Mouse (Mus musculus): ENCODE results near the gene Prkag2. TPM values are rescaled to one million over a fixed set of nuclear protein-coding genes. Genes with fewer than 3 reads are reported as not detected.

Prkag2 gene
- polyA plus RNA-seq, 2 experiments, result 3.1 to 4.0 TPM

DNA sequence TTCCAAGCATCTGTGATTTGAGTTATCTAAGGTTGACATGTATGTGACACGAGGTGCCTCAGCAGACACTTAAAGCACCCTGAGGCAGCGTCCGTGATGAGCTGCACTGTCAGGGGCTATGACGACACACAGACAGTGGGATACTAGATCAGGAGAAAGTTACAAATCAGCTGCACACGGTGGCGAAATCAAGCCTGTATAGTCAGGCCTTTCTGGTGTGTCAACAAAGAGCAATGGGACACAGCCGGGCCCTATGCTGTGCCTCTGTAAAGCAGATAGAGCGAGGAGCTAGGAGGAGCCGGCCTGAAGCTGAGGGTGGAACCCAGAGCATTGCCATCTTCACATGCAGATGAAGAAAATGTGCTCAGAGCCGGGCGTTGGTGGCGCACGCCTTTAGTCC lies 12.3 kb downstream of the Prkag2 start:
- Histone ChIP-seq H3K4me1 (replicated peaks; ENCODE audit: control insufficient read depth in 2 of 2, insufficient read depth in 2 of 2, low read length in 1 of 2) (no peaks in the 10 kb centered on the region; a peak in 1 of 4 replicates), H3K4me2 (ENCODE audit: low read depth) (no peak overlapping the region), H3K9ac (replicated peaks) (no peak overlapping the region), H3K27me3 (ENCODE audit: control insufficient read depth, insufficient read depth, low read length) (no peaks in the 10 kb centered on the region), H3K36me3 (replicated peaks; ENCODE audit: control insufficient read depth, insufficient read depth, low read depth) (no peaks in the 10 kb centered on the region), H3K9me3 (ENCODE audit: control insufficient read depth, low read length) (no peaks in the 10 kb centered on the region), H3K4me3 (ENCODE audit: insufficient read depth in 1 of 2, low read depth in 2 of 2, low read length in 2 of 2) (no peak overlapping the region), H3K27ac (no peak overlapping the region)
- peak in 1 of 3 experiments; percentile 20 for DNase-seq (ENCODE audit: low read depth in 3 of 3, low spot score in 3 of 3)
- ATAC-seq (ENCODE audit: insufficient read depth), result no peak
- WGBS (ENCODE audit: insufficient replicate concordance), result 54% methylated on average over 13 of the region's 13 CpGs
- TF ChIP-seq CTCF (IDR thresholded peaks at IDR 0.05; ENCODE audit: low read depth) (no peak), EP300 (IDR thresholded peaks at IDR 0.05; ENCODE audit: low read depth) (no peak)

GRCm38 (mm10) chr5:25087064-25087463 lies 13.4 kb downstream of the Prkag2 start:
- no peaks in the 10 kb centered on the region for H3K36me3 ChIP-seq (replicated peaks; ENCODE audit: control insufficient read depth, insufficient read depth, low read depth)
- no peak for DNase-seq (ENCODE audit: low read depth in 3 of 3, low spot score in 3 of 3)
- no peaks in the 10 kb centered on the region for H3K27me3 ChIP-seq (ENCODE audit: control insufficient read depth, insufficient read depth, low read length)
- H3K27ac ChIP-seq, result no peak overlapping the region
- ATAC-seq (ENCODE audit: insufficient read depth), result no peak
- no peaks in the 10 kb centered on the region; a peak in 1 of 4 replicates for H3K4me1 ChIP-seq (replicated peaks; ENCODE audit: control insufficient read depth in 2 of 2, insufficient read depth in 2 of 2, low read length in 1 of 2)
- H3K4me2 ChIP-seq (ENCODE audit: low read depth), result no peak overlapping the region
- H3K9ac ChIP-seq (replicated peaks), result no peak overlapping the region
- no peak overlapping the region for H3K4me3 ChIP-seq (ENCODE audit: insufficient read depth in 1 of 2, low read depth in 2 of 2, low read length in 2 of 2)
- WGBS (ENCODE audit: insufficient replicate concordance), result 55% methylated on average over 7 of the region's 7 CpGs
- no peak for TF ChIP-seq CTCF (IDR thresholded peaks at IDR 0.05; ENCODE audit: low read depth)
- TF ChIP-seq EP300 (IDR thresholded peaks at IDR 0.05; ENCODE audit: low read depth), result no peak
- no peaks in the 10 kb centered on the region for H3K9me3 ChIP-seq (ENCODE audit: control insufficient read depth, low read length)

DNA sequence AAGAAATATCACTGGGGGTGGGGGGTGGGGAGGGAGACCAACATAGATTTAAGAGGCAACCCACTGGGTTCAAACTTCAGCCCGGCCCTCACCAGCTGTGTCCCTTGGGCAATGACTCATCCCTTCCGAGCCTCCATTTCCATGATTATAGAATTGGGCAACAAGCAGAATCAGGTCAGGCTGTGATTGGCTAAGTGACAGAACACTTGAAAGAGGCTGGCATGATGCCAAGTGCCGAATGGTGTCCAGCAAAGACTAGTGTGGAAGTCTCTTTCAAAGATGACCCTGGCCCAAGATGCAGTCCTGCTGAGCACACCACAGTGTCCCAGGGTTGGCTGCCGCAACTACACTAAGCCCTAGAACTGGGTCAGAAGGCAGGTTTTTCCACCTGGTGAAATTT lies 14.2 kb downstream of the Prkag2 start:
- Histone ChIP-seq H3K27me3 (ENCODE audit: control insufficient read depth, insufficient read depth, low read length) (no peaks in the 10 kb centered on the region), H3K4me1 (replicated peaks; ENCODE audit: control insufficient read depth in 2 of 2, insufficient read depth in 2 of 2, low read length in 1 of 2) (no peaks in the 10 kb centered on the region; a peak in 1 of 4 replicates), H3K4me3 (ENCODE audit: insufficient read depth in 1 of 2, low read depth in 2 of 2, low read length in 2 of 2) (no peak overlapping the region), H3K36me3 (replicated peaks; ENCODE audit: control insufficient read depth, insufficient read depth, low read depth) (no peaks in the 10 kb centered on the region), H3K4me2 (ENCODE audit: low read depth) (no peak overlapping the region), H3K9ac (replicated peaks) (no peak overlapping the region), H3K9me3 (ENCODE audit: control insufficient read depth, low read length) (no peaks in the 10 kb centered on the region), H3K27ac (no peak overlapping the region)
- ATAC-seq (ENCODE audit: insufficient read depth), result no peak
- WGBS (ENCODE audit: insufficient replicate concordance), result 49% methylated on average over 4 of the region's 4 CpGs
- DNase-seq (ENCODE audit: low read depth in 3 of 3, low spot score in 3 of 3), result no peak
- no peak for TF ChIP-seq EP300 (IDR thresholded peaks at IDR 0.05; ENCODE audit: low read depth)
- TF ChIP-seq CTCF (IDR thresholded peaks at IDR 0.05; ENCODE audit: low read depth), result no peak

- H3K9ac ChIP-seq (replicated peaks), result no peak overlapping the region
- 71% methylated on average over 10 of the region's 10 CpGs for WGBS (ENCODE audit: insufficient replicate concordance)
- ATAC-seq (ENCODE audit: insufficient read depth), result no peak
- TF ChIP-seq CTCF (IDR thresholded peaks at IDR 0.05; ENCODE audit: low read depth) (no peak), EP300 (IDR thresholded peaks at IDR 0.05; ENCODE audit: low read depth) (no peak)
- no peaks in the 10 kb centered on the region for H3K9me3 ChIP-seq (ENCODE audit: control insufficient read depth, low read length)
- H3K4me1 ChIP-seq (replicated peaks; ENCODE audit: control insufficient read depth in 2 of 2, insufficient read depth in 2 of 2, low read length in 1 of 2), result no peaks in the 10 kb centered on the region; a peak in 1 of 4 replicates
- no peaks in the 10 kb centered on the region for H3K27me3 ChIP-seq (ENCODE audit: control insufficient read depth, insufficient read depth, low read length)
- no peak for DNase-seq (ENCODE audit: low read depth in 3 of 3, low spot score in 3 of 3)
- H3K4me2 ChIP-seq (ENCODE audit: low read depth), result no peak overlapping the region
- no peaks in the 10 kb centered on the region for H3K36me3 ChIP-seq (replicated peaks; ENCODE audit: control insufficient read depth, insufficient read depth, low read depth)
- H3K4me3 ChIP-seq (ENCODE audit: insufficient read depth in 1 of 2, low read depth in 2 of 2, low read length in 2 of 2), result no peak overlapping the region
- H3K27ac ChIP-seq, result no peak overlapping the region
Measured at GRCm38 (mm10) chr5:25085170-25085569, 15.3 kb downstream of the Prkag2 start.

GRCm38 (mm10) chr5:25083816-25084215 lies 16.6 kb downstream of the Prkag2 start:
- 29% methylated on average over 7 of the region's 7 CpGs for WGBS (ENCODE audit: insufficient replicate concordance)
- Histone ChIP-seq H3K4me3 (ENCODE audit: insufficient read depth in 1 of 2, low read depth in 2 of 2, low read length in 2 of 2) (no peak overlapping the region), H3K9me3 (ENCODE audit: control insufficient read depth, low read length) (no peaks in the 10 kb centered on the region), H3K4me2 (ENCODE audit: low read depth) (no peak overlapping the region), H3K36me3 (replicated peaks; ENCODE audit: control insufficient read depth, insufficient read depth, low read depth) (no peaks in the 10 kb centered on the region), H3K9ac (replicated peaks) (no peak overlapping the region), H3K27me3 (ENCODE audit: control insufficient read depth, insufficient read depth, low read length) (no peaks in the 10 kb centered on the region), H3K4me1 (replicated peaks; ENCODE audit: control insufficient read depth in 2 of 2, insufficient read depth in 2 of 2, low read length in 1 of 2) (no peaks in the 10 kb centered on the region; a peak in 1 of 4 replicates), H3K27ac (no peak overlapping the region)
- ATAC-seq (ENCODE audit: insufficient read depth) (no peak), DNase-seq (ENCODE audit: low read depth in 3 of 3, low spot score in 3 of 3) (no peak)
- no peak for TF ChIP-seq CTCF (IDR thresholded peaks at IDR 0.05; ENCODE audit: low read depth)
- no peak for TF ChIP-seq EP300 (IDR thresholded peaks at IDR 0.05; ENCODE audit: low read depth)
